Mouse (Mus musculus) bone marrow macrophage, adult 2 months (primary cell): Measurements from ENCODE around the gene Ankzf1.

Source experiments
- CTCF ChIP-seq: IDR thresholded peaks from 2 replicates; pipeline ENCODE4 v1.5.1; 2012; ENCODE audit warnings: low read depth, mild to moderate bottlenecking, low read length, moderate library complexity
- POLR2A ChIP-seq: IDR thresholded peaks from 2 replicates; pipeline ENCODE4 v1.6.1; 2012; ENCODE audit warnings: mild to moderate bottlenecking, low read depth, low read length, borderline replicate concordance

DNA sequence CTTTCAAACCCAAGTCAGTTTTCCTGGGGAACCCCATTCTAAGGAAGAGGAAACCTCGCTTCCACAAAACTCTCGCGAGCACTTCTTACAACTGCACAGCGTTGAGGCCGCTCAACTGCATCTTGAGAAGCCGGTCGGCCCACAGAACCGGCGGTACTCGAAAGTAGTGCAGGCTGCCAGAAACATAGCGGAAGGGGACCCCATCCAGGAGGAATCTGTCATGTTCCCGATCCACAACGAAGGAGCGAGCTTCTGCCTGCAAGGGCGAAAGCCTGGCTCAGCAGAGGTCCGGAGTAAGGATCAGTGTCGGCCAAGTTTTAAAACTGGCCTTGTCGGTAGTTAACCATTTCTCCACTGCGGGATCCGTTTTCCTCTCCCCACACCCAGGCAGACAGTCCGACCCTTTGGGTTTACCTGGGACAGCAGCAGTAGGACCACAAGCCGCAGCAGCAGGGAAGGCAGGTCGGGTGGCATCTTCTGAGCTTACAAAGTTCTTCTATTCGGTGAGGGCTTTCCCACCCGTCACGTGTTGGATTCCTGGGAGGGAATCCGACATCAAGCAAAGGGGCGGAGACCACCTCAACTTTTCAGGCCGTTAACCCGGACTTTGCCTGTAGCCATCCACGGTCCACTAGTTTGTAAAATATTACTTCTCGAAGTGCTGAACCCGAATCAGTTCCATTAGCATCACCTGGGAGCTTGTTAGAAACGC, 17.2 kb downstream of the Ankzf1 start:
- no peak for TF ChIP-seq POLR2A
- TF ChIP-seq CTCF = no peak
